Mouse (Mus musculus) kidney, postnatal 36 days (tissue): ENCODE results near the gene Atp2c2.

Experiments
- DNase-seq, 2 experiments: peaks; one replicate each; pipeline ENCODE4 v3.0.0; 2021 to 2022; ENCODE audit warnings: mixed read lengths in 2 of 2

Atp2c2 gene

DNA sequence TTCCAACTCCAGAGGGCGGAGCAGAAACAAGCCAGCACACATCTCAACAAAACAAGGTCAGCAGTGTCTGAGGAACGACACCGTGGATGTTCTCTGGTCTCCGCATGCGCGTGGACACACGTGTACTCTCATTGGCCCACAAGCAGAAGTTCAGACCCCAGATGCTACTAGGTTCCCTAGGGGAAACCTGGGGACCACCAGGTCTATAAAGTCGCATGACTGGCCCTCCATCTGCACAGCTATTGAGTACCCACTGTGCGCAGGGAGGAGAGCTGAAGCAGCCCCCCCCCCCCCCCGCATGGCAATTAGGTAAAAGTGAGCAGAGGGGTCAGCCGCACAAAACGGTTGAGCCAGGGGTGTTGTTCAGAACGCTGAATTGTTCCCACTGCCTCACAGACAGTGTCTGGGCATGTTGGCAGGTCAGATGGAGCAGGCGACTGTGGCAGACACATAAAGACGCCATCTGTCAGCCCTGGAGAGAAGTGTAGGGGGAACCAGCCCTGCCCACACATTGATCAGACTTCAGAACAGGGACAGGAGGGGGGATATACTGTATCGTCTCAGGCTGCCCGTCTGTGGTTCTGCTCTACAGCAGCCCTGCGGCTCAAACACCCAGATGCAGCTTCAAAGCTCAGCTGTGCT lies 86.1 kb downstream of the Atp2c2 start:
- no peak for DNase-seq

- DNase-seq, result no peak
These were observed 87.1 kb downstream of the Atp2c2 start for GRCm38 (mm10) chr8:119786871-119787270.

- no peak for DNase-seq
These were observed 87.5 kb downstream of the Atp2c2 start for GRCm38 (mm10) chr8:119787341-119787740.

DNA sequence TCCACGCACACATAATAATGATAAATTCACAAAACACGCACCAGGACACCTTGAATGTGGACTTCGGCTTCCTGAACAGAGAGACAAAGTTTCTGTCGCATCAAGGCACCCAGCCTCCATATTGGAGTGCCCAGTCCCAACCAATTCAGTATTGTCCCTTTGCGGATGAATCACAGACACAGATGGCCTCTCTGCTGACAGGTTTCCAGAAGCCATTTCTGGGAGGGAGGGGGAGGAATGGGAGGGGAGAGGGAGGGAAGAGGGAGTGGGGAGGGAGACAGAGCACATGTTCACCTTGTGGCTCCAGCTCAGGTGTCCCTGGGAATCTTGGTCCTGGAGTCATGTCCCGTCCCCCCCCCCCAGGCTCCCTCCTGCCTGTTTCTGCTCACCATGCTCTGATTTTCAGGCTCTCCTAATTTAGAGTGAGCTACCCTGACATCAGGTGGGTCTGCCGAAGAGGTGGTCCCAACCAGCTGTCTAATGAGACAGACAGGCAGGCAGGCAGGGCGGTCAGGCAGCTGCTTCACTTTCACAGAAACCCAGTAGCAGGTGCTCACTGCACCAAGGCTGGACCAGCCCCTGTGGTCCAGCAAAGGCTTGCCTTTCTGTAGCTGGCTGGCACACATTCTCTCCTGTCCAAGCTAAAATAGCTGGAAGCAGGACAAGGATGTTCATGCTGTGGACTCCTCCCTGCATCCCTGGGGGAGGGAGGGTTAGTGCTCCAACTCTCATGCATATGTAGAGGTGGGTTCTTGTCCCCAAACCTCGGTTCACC lies 89.0 kb downstream of the Atp2c2 start:
- DNase-seq, result no peak

DNA sequence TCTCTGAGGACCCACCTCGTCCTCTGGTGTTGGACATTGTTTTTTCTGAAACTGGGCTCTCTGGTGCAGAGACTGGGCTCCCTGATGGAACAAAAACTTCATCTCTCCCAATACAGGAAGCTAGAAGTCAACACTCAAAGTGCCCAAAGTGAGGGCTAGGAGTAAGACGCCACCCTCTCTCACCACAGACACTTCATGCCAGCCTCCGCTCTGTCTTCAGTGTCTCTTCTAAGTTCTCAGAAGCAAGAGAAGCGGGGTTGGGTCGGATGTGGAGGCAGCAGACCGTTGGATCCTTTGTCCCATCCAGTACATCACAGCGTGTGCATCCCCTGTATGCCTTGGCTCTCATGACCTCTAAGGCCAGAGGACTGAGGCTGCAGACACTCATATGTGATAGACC lies 89.8 kb downstream of the Atp2c2 start:
- DNase-seq, result no peak

- DNase-seq, result peak; percentile 77 to 85
These were observed 92.2 kb downstream of the Atp2c2 start for GRCm38 (mm10) chr8:119791804-119792704.

- DNase-seq, result peak in 1 of 2 experiments; percentile 42
These were observed 94.9 kb downstream of the Atp2c2 start for GRCm38 (mm10) chr8:119794689-119795088.

- DNase-seq, result no peak
These were observed 95.8 kb downstream of the Atp2c2 start for GRCm38 (mm10) chr8:119795651-119796050.

DNA sequence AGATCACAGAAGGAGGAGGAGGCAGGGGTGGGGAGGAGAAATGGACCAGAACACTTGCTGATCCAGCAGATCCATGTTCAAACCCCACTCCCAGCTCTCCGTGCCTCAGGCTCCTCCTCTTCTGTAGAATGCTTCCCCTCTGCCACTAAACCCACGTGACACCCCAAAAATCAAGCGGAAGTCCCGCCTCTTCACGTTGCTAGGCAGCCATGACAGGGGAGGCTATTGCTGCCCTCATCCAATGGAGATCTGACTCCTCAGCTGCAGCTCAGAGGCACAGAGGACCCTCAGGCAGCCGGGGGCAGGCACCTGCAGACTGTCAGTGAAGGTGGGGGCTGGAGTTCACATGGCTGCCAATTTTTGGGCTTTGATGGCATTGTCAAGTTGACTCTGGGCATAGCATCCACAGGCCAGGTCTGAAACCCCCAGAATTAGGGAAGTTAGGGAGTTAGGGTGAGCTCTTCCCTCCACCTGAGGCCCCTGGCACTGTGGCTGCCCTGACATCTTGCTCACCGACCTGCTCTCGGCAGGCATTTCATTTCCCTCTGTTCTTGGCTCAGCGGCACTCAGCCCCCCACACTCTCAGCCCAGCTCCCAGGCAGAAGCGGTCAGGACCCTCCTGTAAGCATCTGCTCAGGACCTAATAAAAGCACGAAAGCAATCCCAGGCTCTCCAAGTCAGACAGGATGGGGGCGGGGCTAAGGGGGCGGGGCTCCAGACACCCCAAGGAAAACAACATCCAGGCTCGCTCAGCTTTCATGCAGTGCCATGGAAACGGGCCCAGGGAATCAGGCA lies 98.6 kb downstream of the Atp2c2 start:
- peak; percentile 62 to 77 for DNase-seq

GRCm38 (mm10) chr8:119798965-119799264 lies 99.1 kb downstream of the Atp2c2 start:
- DNase-seq, result no peak

DNA sequence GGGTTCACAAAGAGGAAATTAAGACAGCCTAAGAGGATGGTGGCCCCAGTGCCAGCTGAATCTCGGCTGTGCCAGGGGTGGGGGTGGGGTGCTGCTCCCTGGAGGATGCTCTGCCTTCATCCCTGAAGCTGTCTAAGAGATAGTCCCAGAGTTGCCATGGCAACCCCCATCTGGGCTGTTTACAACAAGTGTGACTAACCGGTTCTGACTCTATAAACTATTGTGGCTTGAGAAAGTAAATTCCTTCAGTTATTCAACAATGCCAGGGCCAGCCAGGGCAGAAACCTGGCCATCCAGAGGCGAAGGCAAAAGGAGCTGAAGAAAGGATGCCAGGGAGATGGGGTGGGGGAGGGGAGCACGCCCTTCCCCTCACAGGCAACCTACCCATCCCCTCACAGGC lies 101.4 kb downstream of the Atp2c2 start:
- no peak for DNase-seq

- no peak for DNase-seq
These were observed 102.8 kb downstream of the Atp2c2 start for GRCm38 (mm10) chr8:119802592-119802991.

DNA sequence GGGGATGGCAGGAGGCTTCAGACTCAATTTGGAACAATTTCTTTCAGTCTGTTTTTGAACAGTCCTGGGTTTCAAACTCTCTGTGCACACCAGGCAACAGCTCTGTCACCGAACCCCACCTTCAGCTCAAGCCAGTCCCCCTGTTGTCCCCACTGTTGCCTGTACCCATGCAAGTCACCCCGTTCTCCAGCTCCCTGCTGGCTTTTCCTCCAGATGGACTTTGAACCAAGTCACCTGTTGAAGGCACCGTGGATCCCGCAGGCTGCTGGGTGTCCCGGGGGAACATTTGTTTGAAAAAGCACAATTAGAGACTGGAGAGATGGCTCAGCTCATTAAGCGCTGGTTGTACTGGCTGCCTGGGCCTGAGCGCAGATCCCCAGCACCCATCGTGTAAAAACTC lies 105.5 kb downstream of the Atp2c2 start:
- DNase-seq, result peak in 1 of 2 experiments; percentile 38

GRCm38 (mm10) chr8:119806422-119807263 lies 106.8 kb downstream of the Atp2c2 start:
- DNase-seq, result peak in 1 of 2 experiments; percentile 59
